Mouse (Mus musculus) macrophage (primary cell): ENCODE results near the gene Nr5a1. TPM values are rescaled to one million over a fixed set of nuclear protein-coding genes. Genes with fewer than 3 reads are reported as not detected.

Source experiments
- H3K27ac ChIP-seq: fragments of 350-480 bp; formaldehyde crosslinking; 2 replicates; pipeline ENCODE4 v1.9.0; 2021
- H3K36me3 ChIP-seq: fragments of 350-480 bp; formaldehyde crosslinking; 2 replicates; pipeline ENCODE4 v1.9.0; 2021; ENCODE audit errors: inconsistent target
- H3K4me3 ChIP-seq: fragments of 350-480 bp; formaldehyde crosslinking; 2 replicates; pipeline ENCODE4 v1.9.0; 2021; ENCODE audit errors: inconsistent target
- H3K79me2 ChIP-seq: fragments of 350-480 bp; formaldehyde crosslinking; 2 replicates; pipeline ENCODE4 v1.9.0; 2021; ENCODE audit errors: inconsistent target
- WGBS: methylation state at CpG from one replicate; pipeline ENCODE4 v1.1.7; 2026; ENCODE audit warnings: inconsistent platforms; ENCODE audit not compliant: missing documents; 5-methylcytosine and 5-hydroxymethylcytosine counted together
- polyA plus RNA-seq: library from polyadenylated mRNA; stranded (reverse); fragments of 250-400 nt; gene quantifications from 3 replicates; pipeline ENCODE4 v1.2.4, GENCODE M21; 2018; ENCODE audit warnings: inconsistent platforms

Nr5a1 gene
- polyA plus RNA-seq, 1 experiment from 2014 or later = not detected

- H3K79me2 ChIP-seq = no peaks in the 10 kb centered on the region
- 19% methylated on average over 44 of the region's 58 CpGs for WGBS
- H3K27ac ChIP-seq = no peak overlapping the region
- H3K36me3 ChIP-seq = no peaks in the 10 kb centered on the region
- no peak overlapping the region for H3K4me3 ChIP-seq
Observed at GRCm38 (mm10) chr2:38712076-38712768, 2.1 kb downstream of the Nr5a1 start.

- Histone ChIP-seq H3K36me3 (no peaks in the 10 kb centered on the region), H3K27ac (no peak overlapping the region), H3K4me3 (no peak overlapping the region), H3K79me2 (no peaks in the 10 kb centered on the region)
- WGBS = 6% methylated on average over 40 of the region's 40 CpGs
Observed at GRCm38 (mm10) chr2:38711421-38711861, 2.9 kb downstream of the Nr5a1 start.

DNA sequence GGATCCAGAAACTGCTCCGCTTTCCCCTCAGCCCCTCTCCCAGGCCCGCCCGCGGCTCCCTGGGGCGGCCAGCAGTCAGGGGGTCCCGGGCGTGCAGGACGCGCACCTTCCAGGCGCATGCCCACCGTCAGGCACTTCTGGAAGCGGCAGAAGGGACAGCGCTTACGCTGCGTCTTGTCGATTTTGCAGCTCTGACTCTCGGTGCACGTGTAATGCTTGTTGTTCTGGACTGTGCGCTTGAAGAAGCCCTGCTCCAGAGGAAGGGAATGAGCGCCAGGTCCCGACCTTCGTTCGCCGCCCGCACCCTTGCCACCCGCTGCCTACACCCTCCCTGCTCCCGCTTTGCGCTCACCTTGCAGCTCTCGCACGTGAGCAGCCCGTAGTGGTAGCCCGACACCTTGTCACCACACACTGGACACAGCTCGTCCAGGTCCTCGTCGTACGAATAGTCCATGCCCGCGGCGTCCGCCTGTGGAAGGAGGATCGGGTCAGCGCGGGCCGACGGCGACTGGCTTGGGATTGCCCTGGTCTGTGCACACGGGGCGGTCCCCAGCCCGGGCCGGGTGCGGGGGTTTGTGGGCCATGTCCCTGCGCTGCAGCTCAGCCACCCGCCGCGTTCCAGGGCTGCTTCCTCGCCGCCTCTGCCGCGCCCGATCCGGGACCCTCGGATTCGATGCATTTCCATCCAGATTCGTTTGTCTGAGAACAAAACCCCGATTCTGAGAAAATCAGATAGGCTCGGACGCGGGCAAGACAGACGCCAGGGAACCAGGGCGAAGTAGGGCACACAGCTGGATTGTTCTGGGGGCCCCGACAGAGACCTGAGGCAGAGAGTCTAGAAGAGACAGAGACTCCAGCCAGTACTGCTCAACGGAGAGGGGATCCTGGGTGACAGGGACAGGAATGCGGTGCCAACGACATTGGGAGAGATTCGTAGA lies 3.8 kb downstream of the Nr5a1 start:
- no peak overlapping the region for H3K27ac ChIP-seq
- no peak overlapping the region for H3K4me3 ChIP-seq
- H3K36me3 ChIP-seq = no peaks in the 10 kb centered on the region
- H3K79me2 ChIP-seq = no peaks in the 10 kb centered on the region
- 5% methylated on average over 75 of the region's 75 CpGs for WGBS

DNA sequence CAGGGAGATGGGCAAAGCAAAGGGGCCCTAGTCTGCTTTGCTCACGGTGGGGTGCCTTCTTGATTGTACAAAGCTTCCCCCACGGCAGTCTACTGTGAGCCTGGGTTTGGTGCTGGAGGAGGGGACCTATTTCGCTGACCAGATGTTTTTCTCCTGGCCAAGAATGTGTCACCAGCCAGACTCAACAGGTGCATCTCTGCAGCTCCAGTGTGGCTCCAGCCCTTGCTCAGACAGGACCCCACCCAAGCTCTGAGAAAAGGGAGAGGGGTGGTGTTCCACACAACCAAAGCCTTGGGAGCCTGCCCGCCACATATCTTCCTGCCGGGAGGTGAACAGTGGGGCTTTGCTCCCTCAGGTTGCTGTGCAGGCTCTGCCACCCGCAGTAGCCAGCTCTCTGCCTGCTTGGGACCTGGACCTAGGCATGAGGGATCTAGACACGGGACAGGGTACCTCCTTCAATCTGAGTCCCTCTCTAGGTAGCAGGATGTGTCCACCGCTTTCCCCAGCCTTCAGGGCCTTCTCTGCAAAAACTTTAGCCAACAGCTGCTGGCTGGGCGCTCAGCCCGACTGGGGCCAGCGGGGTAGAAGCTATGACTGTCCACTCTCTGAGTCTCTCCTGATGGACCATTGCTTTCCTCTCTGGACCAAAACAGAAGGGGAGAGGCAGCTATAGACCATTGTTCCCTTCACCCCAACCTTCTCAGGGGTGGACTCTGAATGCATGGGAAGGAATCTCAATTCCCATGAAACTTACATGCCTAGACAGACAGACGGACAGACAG lies 5.2 kb downstream of the Nr5a1 start:
- no peak overlapping the region for H3K27ac ChIP-seq
- no peaks in the 10 kb centered on the region for H3K36me3 ChIP-seq
- no peaks in the 10 kb centered on the region for H3K79me2 ChIP-seq
- whole genome bisulfite sequencing = 38% methylated on average over 12 of the region's 12 CpGs
- no peak overlapping the region for H3K4me3 ChIP-seq

DNA sequence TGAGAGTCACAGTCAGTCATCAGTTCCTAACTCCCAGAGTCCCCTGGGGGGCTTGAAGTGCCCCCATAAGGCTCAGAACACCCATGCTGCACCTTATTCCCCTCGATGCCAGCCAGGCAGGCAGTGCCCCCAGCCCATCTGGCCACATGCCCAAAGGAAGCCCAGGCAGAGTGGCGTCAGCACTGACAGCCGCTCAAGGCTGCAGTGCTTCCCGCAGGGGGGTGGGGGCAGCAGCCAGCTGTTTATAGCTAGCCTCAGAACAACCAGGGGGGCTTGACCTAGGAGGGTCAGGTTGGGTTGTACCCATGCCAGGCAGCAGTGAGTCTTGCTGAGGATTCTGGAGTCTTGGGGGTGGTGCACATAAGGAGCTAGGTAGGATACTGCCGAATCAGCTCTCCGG lies 7.7 kb downstream of the Nr5a1 start:
- WGBS = 21% methylated on average over 6 of the region's 6 CpGs
- H3K27ac ChIP-seq = no peak overlapping the region
- no peaks in the 10 kb centered on the region for H3K79me2 ChIP-seq
- no peak overlapping the region for H3K4me3 ChIP-seq
- H3K36me3 ChIP-seq = no peaks in the 10 kb centered on the region

GRCm38 (mm10) chr2:38705036-38705435 lies 9.3 kb downstream of the Nr5a1 start:
- 81% methylated on average over 4 of the region's 4 CpGs for WGBS
- Histone ChIP-seq H3K27ac (no peak overlapping the region), H3K36me3 (no peaks in the 10 kb centered on the region), H3K4me3 (no peak overlapping the region), H3K79me2 (no peaks in the 10 kb centered on the region)

GRCm38 (mm10) chr2:38704336-38704735 lies 10.0 kb downstream of the Nr5a1 start:
- no peak overlapping the region for H3K27ac ChIP-seq
- WGBS = 91% methylated on average over 9 of the region's 9 CpGs
- H3K79me2 ChIP-seq = no peaks in the 10 kb centered on the region
- H3K36me3 ChIP-seq = no peaks in the 10 kb centered on the region
- no peak overlapping the region for H3K4me3 ChIP-seq

DNA sequence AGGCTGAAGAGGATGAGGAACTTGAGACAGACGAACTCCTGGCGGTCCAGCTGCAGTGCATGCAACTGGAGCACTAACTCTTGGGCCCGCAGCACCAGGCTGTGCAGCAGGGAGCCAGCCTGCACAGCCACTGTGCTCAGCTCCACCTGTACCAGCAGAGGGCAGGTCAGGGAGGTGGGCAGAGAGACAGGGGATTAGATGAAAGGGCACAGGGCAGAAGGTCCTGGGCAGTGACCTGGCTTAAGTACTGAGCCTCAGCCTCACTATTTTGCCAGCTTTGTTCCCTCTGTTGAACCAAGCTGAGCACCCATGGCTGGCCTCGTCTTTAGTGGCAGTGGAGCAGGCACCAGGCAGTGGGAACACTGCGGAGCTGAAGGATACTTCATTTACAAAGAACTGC lies 14.2 kb downstream of the Nr5a1 start:
- no peak overlapping the region for H3K4me3 ChIP-seq
- WGBS = 63% methylated on average over 5 of the region's 5 CpGs
- H3K27ac ChIP-seq = no peak overlapping the region
- H3K79me2 ChIP-seq = no peaks in the 10 kb centered on the region
- no peaks in the 10 kb centered on the region for H3K36me3 ChIP-seq

DNA sequence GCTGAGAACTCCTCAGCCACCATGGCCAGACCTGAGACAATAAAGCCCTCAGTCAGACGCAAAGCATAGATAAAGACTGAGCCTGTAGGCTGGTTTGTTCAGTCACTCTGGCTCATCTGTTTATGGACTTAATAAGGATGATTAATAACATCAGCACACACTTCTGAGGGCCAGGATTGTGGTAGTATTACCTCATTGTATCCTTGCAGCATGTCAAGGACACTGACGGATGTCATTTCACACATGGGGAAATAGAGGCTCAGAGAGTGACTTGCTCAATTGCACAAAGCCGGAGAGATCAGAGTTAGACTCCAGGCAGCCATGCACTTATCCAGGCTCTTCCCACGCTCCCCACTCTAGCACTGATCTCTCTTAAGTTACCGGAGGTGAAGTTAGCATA lies 15.7 kb downstream of the Nr5a1 start:
- Histone ChIP-seq H3K4me3 (no peak overlapping the region), H3K27ac (no peak overlapping the region), H3K79me2 (no peaks in the 10 kb centered on the region), H3K36me3 (no peaks in the 10 kb centered on the region)
- WGBS = 95% methylated on average over 5 of the region's 5 CpGs

DNA sequence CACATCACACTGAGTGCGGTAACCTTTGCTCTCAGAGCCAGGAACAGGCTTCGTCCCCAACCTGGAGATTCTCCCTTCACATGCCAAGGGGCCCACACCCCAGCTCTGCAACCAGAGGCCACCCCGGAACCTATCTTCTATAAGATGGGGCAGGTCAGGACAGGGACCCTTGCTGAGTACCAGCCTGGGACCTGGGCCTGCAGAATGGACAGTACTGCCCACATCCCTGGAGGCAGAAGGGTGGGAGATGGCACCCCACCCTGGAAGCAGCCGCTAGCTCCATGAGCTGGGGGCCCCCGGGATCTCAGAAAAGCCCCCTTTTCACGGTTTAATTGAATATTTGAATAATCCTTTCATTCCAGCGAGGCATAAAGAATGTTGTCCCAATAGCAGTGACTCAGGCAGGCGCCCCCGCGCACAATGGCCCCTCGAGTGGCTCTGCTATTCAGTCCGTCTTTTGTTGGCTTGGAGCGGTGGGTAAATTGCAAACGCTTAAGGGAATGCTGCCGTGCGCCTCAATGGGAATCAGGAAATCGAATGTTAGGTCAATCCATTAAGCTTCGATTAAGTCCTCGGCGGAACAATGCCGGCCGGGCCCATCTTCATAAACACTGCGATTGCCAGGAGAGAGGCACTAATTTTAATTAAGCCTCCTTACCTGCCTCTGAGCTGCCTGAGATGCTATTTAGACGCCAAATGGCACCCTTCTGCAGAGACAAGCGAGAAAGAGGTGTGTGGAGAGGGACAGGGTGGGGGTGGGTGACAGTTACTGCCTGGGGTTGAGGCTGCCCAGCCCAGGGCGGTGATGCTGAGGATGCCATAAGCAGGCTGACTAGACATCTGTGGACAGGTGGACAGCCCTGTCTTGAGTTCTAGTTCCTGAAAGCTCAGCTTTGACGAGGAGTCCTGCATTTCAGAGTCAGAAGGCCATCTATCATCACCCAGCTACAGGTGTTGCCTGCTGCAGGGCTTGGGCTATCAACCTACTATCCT lies 16.9 kb downstream of the Nr5a1 start:
- no peaks in the 10 kb centered on the region for H3K79me2 ChIP-seq
- WGBS = 76% methylated on average over 26 of the region's 27 CpGs
- no peak overlapping the region for H3K4me3 ChIP-seq
- H3K36me3 ChIP-seq = no peaks in the 10 kb centered on the region
- no peak overlapping the region for H3K27ac ChIP-seq

DNA sequence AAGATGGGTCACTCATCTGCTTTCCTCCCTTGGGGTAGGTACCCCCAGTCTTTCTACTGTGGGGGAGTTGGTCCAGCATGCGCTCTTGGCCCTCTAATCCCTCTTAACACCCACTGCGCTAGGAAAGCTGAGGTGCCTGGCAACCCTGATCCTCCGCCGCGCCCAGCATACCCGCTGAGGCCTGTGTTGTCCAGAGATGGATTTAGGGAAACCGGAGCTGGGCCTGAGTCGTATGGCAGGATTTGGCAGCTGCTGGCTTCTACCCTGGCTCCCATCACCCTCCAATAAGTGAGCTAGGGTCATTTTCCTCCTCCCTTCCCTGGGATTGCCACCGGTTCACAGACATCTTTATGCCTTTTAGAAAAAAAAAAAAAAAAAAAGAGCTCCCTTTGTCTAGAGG lies 18.6 kb downstream of the Nr5a1 start:
- no peaks in the 10 kb centered on the region for H3K36me3 ChIP-seq
- no peak overlapping the region for H3K27ac ChIP-seq
- H3K79me2 ChIP-seq = no peaks in the 10 kb centered on the region
- 84% methylated on average over 9 of the region's 9 CpGs for WGBS
- H3K4me3 ChIP-seq = no peak overlapping the region

DNA sequence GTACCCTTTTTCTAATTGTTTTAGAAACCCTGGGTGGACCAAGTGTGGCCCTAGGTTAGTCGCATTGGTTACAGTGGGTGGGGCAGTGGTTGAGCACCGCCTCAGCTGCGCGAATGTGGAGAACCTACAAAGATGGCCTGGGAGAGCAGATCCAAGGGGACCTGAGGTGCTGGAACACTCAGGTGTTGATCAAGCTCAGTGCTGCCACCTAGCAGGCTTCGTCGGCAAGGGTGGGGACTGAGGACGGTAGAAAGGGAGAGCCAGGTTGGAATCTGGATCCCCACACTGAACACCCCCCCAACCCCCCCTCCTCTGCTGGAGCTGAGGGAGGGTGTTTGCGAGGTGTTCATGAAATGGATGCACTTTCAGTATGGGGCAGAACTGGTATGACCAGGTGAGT lies 22.8 kb downstream of the Nr5a1 start:
- Histone ChIP-seq H3K27ac (no peak overlapping the region), H3K36me3 (no peaks in the 10 kb centered on the region), H3K4me3 (no peak overlapping the region), H3K79me2 (no peaks in the 10 kb centered on the region)
- WGBS = 25% methylated on average over 8 of the region's 8 CpGs

DNA sequence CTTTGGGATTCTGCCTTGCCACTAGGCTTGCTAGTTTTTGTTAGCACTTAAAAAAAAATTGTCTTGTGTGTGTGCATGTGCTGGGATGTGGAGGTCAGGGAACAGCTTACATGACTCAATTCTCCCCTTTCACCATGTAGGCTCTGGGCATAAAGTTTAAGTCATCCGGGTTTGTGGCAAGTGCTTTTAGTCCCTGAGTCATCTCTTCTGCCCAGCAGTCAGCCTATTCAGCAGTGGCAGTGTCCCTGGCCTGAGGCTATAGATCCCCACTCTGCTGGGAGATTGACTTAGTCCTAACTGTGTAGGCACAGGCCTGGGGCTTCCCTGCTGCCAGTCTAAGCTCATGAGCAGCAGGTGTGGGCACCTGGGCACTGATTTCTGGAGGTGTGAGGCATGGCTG lies 24.5 kb downstream of the Nr5a1 start:
- WGBS = 83% methylated on average over 1 of the region's 1 CpGs
- no peak overlapping the region for H3K27ac ChIP-seq
- no peak overlapping the region for H3K4me3 ChIP-seq
- H3K79me2 ChIP-seq = no peaks in the 10 kb centered on the region
- no peaks in the 10 kb centered on the region for H3K36me3 ChIP-seq
